Mouse (Mus musculus): ENCODE results near the gene Fam184a.

Gene Fam184a

GRCm38 (mm10) chr10:53750955-53751652 is at the start of gene Fam184a:
TSS of gene Fam184a (minus strand) at chr10:53751123.
- DNase-seq (ENCODE audit: low read depth, low spot score): peak; percentile 2

- DNase-seq (ENCODE audit: low read depth, low spot score): no peak
Observed at GRCm38 (mm10) chr10:53796258-53796581, 45.3 kb upstream of the Fam184a start.

GRCm38 (mm10) chr10:53795567-53796257 is 44.8 kb upstream of the Fam184a start:
- DNase-seq (ENCODE audit: low read depth, low spot score): no peak

GRCm38 (mm10) chr10:53791281-53791680 is 40.4 kb upstream of the Fam184a start:
- no peak for DNase-seq (ENCODE audit: low read depth, low spot score)

- DNase-seq (ENCODE audit: low read depth, low spot score): no peak
Observed at GRCm38 (mm10) chr10:53776591-53776990, 25.7 kb upstream of the Fam184a start.

GRCm38 (mm10) chr10:53772708-53773107 is 21.8 kb upstream of the Fam184a start:
- DNase-seq (ENCODE audit: low read depth, low spot score): no peak

GRCm38 (mm10) chr10:53771480-53771879 is 20.6 kb upstream of the Fam184a start:
- no peak for DNase-seq (ENCODE audit: low read depth, low spot score)

- no peak for DNase-seq (ENCODE audit: low read depth, low spot score)
Observed at GRCm38 (mm10) chr10:53768745-53769144, 17.8 kb upstream of the Fam184a start.

- DNase-seq (ENCODE audit: low read depth, low spot score): no peak
Observed at GRCm38 (mm10) chr10:53765471-53765870, 14.5 kb upstream of the Fam184a start.

- DNase-seq (ENCODE audit: low read depth, low spot score): no peak
Observed at GRCm38 (mm10) chr10:53752723-53753122, 1.8 kb upstream of the Fam184a start.

GRCm38 (mm10) chr10:53750275-53750954 is 508 bp downstream of the Fam184a start:
- DNase-seq (ENCODE audit: low read depth, low spot score): no peak

- no peak for DNase-seq (ENCODE audit: low read depth, low spot score)
Observed at GRCm38 (mm10) chr10:53746039-53746438, 4.9 kb downstream of the Fam184a start.

GRCm38 (mm10) chr10:53742961-53743360 is 8.0 kb downstream of the Fam184a start:
- no peak for DNase-seq (ENCODE audit: low read depth, low spot score)

- DNase-seq (ENCODE audit: low read depth, low spot score): no peak
Observed at GRCm38 (mm10) chr10:53740014-53740413, 10.9 kb downstream of the Fam184a start.

- no peak for DNase-seq (ENCODE audit: low read depth, low spot score)
Observed at GRCm38 (mm10) chr10:53738842-53739241, 12.1 kb downstream of the Fam184a start.

GRCm38 (mm10) chr10:53735201-53735865 is 15.6 kb downstream of the Fam184a start:
- DNase-seq (ENCODE audit: low read depth, low spot score): no peak

- no peak for DNase-seq (ENCODE audit: low read depth, low spot score)
Observed at GRCm38 (mm10) chr10:53732324-53732723, 18.6 kb downstream of the Fam184a start.

GRCm38 (mm10) chr10:53728883-53729282 is 22.0 kb downstream of the Fam184a start:
- no peak for DNase-seq (ENCODE audit: low read depth, low spot score)

GRCm38 (mm10) chr10:53725301-53725700 is 25.6 kb downstream of the Fam184a start:
- no peak for DNase-seq (ENCODE audit: low read depth, low spot score)

GRCm38 (mm10) chr10:53704516-53704915 is 46.4 kb downstream of the Fam184a start:
- DNase-seq (ENCODE audit: low read depth, low spot score): no peak

GRCm38 (mm10) chr10:53698531-53698930 is 52.4 kb downstream of the Fam184a start:
- no peak for DNase-seq (ENCODE audit: low read depth, low spot score)

- DNase-seq (ENCODE audit: low read depth, low spot score): no peak
Observed at GRCm38 (mm10) chr10:53694757-53695156, 56.2 kb downstream of the Fam184a start.
